Mouse (Mus musculus) cerebellum, adult 2 months (tissue): ENCODE measurements around the gene Ccdc155.

ENCODE experiments used
- CTCF ChIP-seq: fragments of 200-500 bp; IDR thresholded peaks from 2 replicates; pipeline ENCODE4 v1.5.1; 2011; ENCODE audit warnings: low read depth, mild to moderate bottlenecking, control low read depth, low read length, moderate library complexity, borderline replicate concordance; ENCODE audit not compliant: insufficient read depth
- POLR2A ChIP-seq: fragments of 200-500 bp; IDR thresholded peaks from 2 replicates; pipeline ENCODE4 v1.6.1; 2011; ENCODE audit warnings: low read length, control low read depth, borderline replicate concordance; ENCODE audit not compliant: insufficient read depth

GRCm38 (mm10) chr7:45181540-45181939 lies 23.2 kb downstream of the Ccdc155 start:
- no peak for TF ChIP-seq POLR2A
- no peak for TF ChIP-seq CTCF
